Mouse (Mus musculus): ENCODE results near the gene Oat. TPM values are rescaled to one million over a fixed set of nuclear protein-coding genes. Genes with fewer than 3 reads are reported as not detected.

The Oat gene
- total RNA-seq, 2 experiments from 2014 or later = 91.2 to 95.6 TPM

GRCm38 (mm10) chr7:132555911-132556310 is 20.3 kb downstream of the Oat start:
- TF ChIP-seq CTCF (conservative IDR thresholded peaks at IDR 0.05) = no peak
- no peak overlapping the region for H3K4me3 ChIP-seq
- DNase-seq (ENCODE audit: low spot score in 2 of 2) = no peak
- no peak overlapping the region for H3K27ac ChIP-seq

GRCm38 (mm10) chr7:132554091-132554490 is 22.1 kb downstream of the Oat start:
- H3K27ac ChIP-seq = no peak overlapping the region
- H3K4me3 ChIP-seq = no peak overlapping the region
- DNase-seq (ENCODE audit: low spot score in 2 of 2) = no peak
- no peak for TF ChIP-seq CTCF (conservative IDR thresholded peaks at IDR 0.05)

GRCm38 (mm10) chr7:132551351-132552126 is 24.7 kb downstream of the Oat start:
- DNase-seq (ENCODE audit: low spot score in 2 of 2) = peak; percentile 96 to 98
- peak; percentile 79 for TF ChIP-seq CTCF (conservative IDR thresholded peaks at IDR 0.05)
- H3K4me3 ChIP-seq = peak overlapping the region; percentile 81
- peak overlapping the region; percentile 92 for H3K27ac ChIP-seq

GRCm38 (mm10) chr7:132547126-132547525 is 29.1 kb downstream of the Oat start:
- TF ChIP-seq CTCF (conservative IDR thresholded peaks at IDR 0.05) = no peak
- H3K27ac ChIP-seq = no peak overlapping the region
- no peak overlapping the region for H3K4me3 ChIP-seq
- no peak for DNase-seq (ENCODE audit: low spot score in 2 of 2)

GRCm38 (mm10) chr7:132542427-132542826 is 33.8 kb downstream of the Oat start:
- no peak for TF ChIP-seq CTCF (conservative IDR thresholded peaks at IDR 0.05)
- DNase-seq (ENCODE audit: low spot score in 2 of 2) = no peak
- H3K4me3 ChIP-seq = no peak overlapping the region
- no peak overlapping the region for H3K27ac ChIP-seq

- Histone ChIP-seq H3K4me3 (no peak overlapping the region), H3K27ac (no peak overlapping the region)
- DNase-seq (ENCODE audit: low spot score in 2 of 2) = no peak
- TF ChIP-seq CTCF (conservative IDR thresholded peaks at IDR 0.05) = no peak
Measured at GRCm38 (mm10) chr7:132541566-132541965, 34.6 kb downstream of the Oat start.

GRCm38 (mm10) chr7:132540597-132540996 is 35.6 kb downstream of the Oat start:
- TF ChIP-seq CTCF (conservative IDR thresholded peaks at IDR 0.05) = no peak
- no peak for DNase-seq (ENCODE audit: low spot score in 2 of 2)
- Histone ChIP-seq H3K27ac (no peak overlapping the region), H3K4me3 (no peak overlapping the region)

- no peak for DNase-seq (ENCODE audit: low spot score in 2 of 2)
- TF ChIP-seq CTCF (conservative IDR thresholded peaks at IDR 0.05) = no peak
- no peak overlapping the region for H3K4me3 ChIP-seq
- H3K27ac ChIP-seq = no peak overlapping the region
Measured at GRCm38 (mm10) chr7:132529206-132529605, 47.0 kb downstream of the Oat start.

GRCm38 (mm10) chr7:132513419-132513982 is 62.7 kb downstream of the Oat start:
- DNase-seq (ENCODE audit: low spot score in 2 of 2) = no peak

GRCm38 (mm10) chr7:132509110-132509509 is 67.1 kb downstream of the Oat start:
- TF ChIP-seq CTCF (conservative IDR thresholded peaks at IDR 0.05) = no peak
- DNase-seq (ENCODE audit: low spot score in 2 of 2) = no peak
- Histone ChIP-seq H3K4me3 (no peak overlapping the region), H3K27ac (no peak overlapping the region)

More at GRCm38 (mm10) chr7:132513419-132513982, 62.7 kb downstream of the Oat start:
- Histone ChIP-seq H3K4me3 (no peak overlapping the region), H3K27ac (no peak overlapping the region)
- TF ChIP-seq CTCF (conservative IDR thresholded peaks at IDR 0.05) = no peak

Other genes starting within 250 kb of the Oat start
- not detected for gene Nkx1-2, start 23.2 kb upstream of the Oat start, total RNA-seq (2021)
- gene Lhpp, start 34.2 kb upstream of the Oat start, total RNA-seq (2021) = 10 to 100 TPM; 22.9 to 25.3 TPM
- gene Fam53b, start 237.5 kb upstream of the Oat start, total RNA-seq (2021) = 10 to 100 TPM; 42.3 to 54.8 TPM